Mouse (Mus musculus): ENCODE measurements around the gene Zfp40.
A peak's percentile ranks its signal among the peaks of the same experiment; 100 is the strongest.
"Not testable (repeated sequence)": the region's sequence is repeated elsewhere in the genome, so short reads cannot be mapped to it uniquely, and the experiment has no call there.

The Zfp40 gene

DNA sequence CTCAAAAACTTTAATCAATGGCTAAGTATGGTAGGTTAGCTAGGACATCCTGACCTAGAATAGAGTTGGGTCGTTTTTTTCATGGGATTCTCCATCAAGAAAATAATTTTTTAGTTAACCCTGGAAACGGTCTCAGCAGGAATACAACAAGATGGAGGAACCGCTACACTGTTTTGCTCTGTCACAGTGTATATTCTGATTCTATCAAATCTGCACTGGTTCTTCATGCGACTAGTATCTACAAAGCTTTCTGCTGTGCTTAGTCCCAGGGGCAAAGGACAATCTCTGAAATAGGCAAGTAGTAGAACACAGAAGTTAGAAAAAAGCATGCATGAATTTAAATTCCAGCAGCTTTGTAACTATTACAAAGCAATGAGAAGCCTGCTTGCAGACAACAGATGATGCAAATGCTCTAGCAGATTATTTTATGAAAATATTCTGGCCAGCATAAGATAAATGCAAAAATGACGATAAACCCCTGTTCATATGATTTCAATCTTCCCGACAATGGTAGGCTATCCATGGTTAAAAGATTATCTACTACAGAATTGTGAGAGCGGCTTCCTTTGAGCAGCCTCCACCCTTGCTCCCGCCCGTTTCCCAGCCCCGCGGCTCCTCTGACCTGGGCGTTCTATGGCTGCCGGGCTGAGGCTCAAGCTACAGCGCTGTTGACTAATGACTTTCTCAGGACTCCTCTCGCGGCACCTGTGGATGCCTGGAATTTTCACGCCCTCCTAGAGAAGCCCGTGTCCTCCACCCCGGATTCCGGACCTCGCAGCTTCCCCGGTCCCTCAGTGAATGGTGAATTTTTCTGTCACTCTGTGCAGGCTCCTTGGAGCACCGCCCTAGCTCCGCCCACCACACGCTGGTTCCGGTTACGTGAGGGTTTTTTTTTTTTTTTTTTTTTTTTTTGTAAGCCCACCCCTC is at the start of gene Zfp40:
Gene Zfp40, minus strand, starts transcription at position 800 of the 927 bp plus-strand sequence.
- peak; percentile 88 for DNase-seq

DNA sequence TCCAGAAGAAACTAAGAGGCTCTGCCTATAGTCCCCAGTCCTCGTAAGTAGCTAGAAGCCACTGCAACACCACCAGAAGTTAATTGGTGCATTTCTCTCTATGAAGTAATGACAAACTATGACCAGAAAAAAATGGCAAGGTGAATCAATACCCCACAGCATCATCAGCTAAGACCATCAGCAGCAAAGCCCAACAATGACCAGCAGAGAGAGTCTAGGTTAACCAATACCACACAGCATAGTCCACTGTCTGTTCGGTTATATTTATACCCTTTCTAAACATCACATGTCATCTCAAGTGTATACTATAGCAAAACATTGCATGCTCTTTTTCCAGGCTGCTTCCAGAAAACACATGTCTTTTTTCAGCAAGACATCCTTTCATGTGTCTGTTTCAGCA is 25.3 kb upstream of the Zfp40 start:
- DNase-seq = no peak

DNA sequence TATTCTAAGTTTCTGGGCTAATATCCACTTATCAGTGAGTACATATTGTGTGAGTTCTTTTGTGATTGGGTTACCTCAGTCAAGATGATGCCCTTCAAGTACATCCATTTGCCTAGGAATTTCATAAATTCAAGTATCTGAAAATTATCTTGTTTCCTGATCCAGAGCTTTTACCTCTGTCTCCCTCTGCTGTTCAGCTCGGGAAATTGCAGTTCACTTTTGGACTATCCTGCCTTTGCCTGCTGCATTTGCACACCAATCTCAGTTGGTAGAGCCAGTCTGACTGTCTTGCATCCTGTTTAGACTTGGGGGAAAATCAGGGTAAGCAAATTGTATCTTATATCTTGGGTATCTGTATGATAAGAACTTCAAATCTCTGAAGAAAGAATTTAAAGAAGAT is 6.8 kb upstream of the Zfp40 start:
- not testable (repeated sequence) for DNase-seq

DNA sequence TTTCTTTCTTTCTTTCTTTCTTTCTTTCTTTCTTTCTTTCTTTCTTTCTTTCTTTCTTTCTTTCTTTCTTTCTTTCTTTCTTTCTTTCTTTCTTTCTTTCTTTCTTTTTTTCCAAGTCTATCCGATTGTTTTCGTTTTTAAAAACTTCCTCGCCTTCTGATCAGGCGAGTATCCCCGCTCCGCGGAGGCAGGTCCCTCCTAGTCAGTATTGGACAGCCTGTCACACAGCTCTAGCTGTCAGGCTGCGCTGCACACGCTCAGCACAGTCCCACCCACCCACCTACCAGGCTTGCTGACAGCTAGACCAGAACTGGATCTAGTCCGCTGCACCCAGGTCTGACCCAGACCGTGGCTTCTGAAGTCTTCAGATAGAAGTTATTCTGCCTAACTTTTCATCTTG is 389 bp upstream of the Zfp40 start:
- peak; percentile 28 for DNase-seq

DNA sequence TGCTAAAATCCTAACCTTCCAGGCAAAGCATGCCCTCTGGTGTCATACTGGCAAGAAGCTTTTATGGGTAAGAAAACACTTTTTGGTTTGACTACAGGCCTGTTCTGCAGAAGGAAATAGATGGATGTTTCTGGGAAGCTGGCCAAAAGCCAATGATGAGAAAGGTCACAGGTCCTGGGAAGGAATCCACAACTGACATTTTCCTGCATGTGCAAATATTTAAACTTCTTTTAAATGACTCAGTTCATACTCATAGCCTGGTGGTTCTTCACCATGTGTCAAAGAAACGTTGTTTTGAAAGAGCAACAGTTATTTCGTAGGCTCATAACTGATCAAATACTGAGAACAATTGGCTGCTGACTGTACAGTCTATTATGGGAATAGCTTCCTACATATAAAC is 5.4 kb downstream of the Zfp40 start:
- no peak for DNase-seq

Measured in cerebellum, adult 11 months (tissue).